In genomic region chr11:54879434-54879833, GRCm38 (mm10) we compare ENCODE assay signal across 8 mouse cellular contexts. TPM values are rescaled to one million over a fixed set of nuclear protein-coding genes. Genes with fewer than 3 reads are reported as not detected.
DNase-seq lines count a peak whose midpoint lies in the region; ATAC-seq and TF ChIP-seq lines count a peak whose summit lies in the region.
"Had no signal": no experiment of that assay in that cellular context is flagged by ENCODE, and none has a peak within 500 bp of the region (broad histone marks: within the 10 kb centered on the region; RNA-seq: fewer than 3 reads in every experiment).

No protein-coding gene starts in this region.

- H3K9me3 ChIP-seq in midbrain, embryonic 11.5 days (ENCODE audit: control insufficient read depth, low read length): no peaks in the 10 kb centered on the region
- no peaks in the 10 kb centered on the region for H3K9me3 ChIP-seq in midbrain, embryonic 10.5 days (replicated peaks)
- H3K9me3 ChIP-seq in liver, embryonic 11.5 days (ENCODE audit: control insufficient read depth, low read length): no peaks in the 10 kb centered on the region
- H3K9me3 ChIP-seq: neural tube, embryonic 12.5 days had no signal

- no peak overlapping the region for H3K4me3 ChIP-seq in midbrain, embryonic 11.5 days (ENCODE audit: low read depth, low read length)
- H3K4me3 ChIP-seq in midbrain, embryonic 10.5 days: no peak overlapping the region
- no peak overlapping the region for H3K4me3 ChIP-seq in cortical plate, adult 2 months (ENCODE audit: insufficient read depth, low read length)
- no peak overlapping the region for H3K4me3 ChIP-seq in liver, embryonic 11.5 days (ENCODE audit: low read depth, low read length)
- H3K4me3 ChIP-seq: neural tube, embryonic 12.5 days had no signal

- no peak overlapping the region for H3K4me2 ChIP-seq in midbrain, embryonic 11.5 days
- H3K4me2 ChIP-seq in liver, embryonic 11.5 days: no peak overlapping the region
- H3K4me2 ChIP-seq: neural tube, embryonic 12.5 days had no signal

- intact Hi-C loops in heart, postnatal 10 days (cut with DNase I): loop anchor here (1.0 to 5.0 kb wide), 3 partner anchors 48 to 153 kb away; partner anchors contain the start of gene Anxa6

- TF ChIP-seq POLR2A in cortical plate, adult 2 months (IDR thresholded peaks at IDR 0.05; ENCODE audit: extremely low read depth, insufficient read depth, low read length): no peak

- 41% methylated on average over 4 of the region's 4 CpGs for WGBS in midbrain, embryonic 11.5 days
- WGBS in midbrain, embryonic 10.5 days: 43% methylated on average over 4 of the region's 4 CpGs
- WGBS in liver, embryonic 11.5 days: 30% methylated on average over 4 of the region's 4 CpGs

- H3K36me3 ChIP-seq in midbrain, embryonic 11.5 days (ENCODE audit: control insufficient read depth, insufficient read depth, low read length): peaks cover under 1% of the 10 kb centered on the region; the same call in 1 of the 2 replicates
- peaks cover 8% of the 10 kb centered on the region for H3K36me3 ChIP-seq in midbrain, embryonic 10.5 days
- H3K36me3 ChIP-seq in liver, embryonic 11.5 days (ENCODE audit: control insufficient read depth, insufficient read depth, low read length): no peaks in the 10 kb centered on the region

- ATAC-seq in midbrain, embryonic 11.5 days (ENCODE audit: low FRiP score): no peak
- ATAC-seq in liver, embryonic 11.5 days (replicated peaks; ENCODE audit: low FRiP score): peak; percentile 53; the same call in 1 of the 2 replicates

- DNase-seq in midbrain, embryonic 11.5 days (ENCODE audit: low spot score, missing footprints): peak; percentile 92
- no peak for DNase-seq in midbrain, embryonic 10.5 days (ENCODE audit: low spot score)
- peak; percentile 91 for DNase-seq in NIH3T3 (ENCODE audit: low read depth)
- DNase-seq in heart, postnatal 10 days: peak; percentile 86 to 88
- no peak for DNase-seq in liver, embryonic 11.5 days (ENCODE audit: low spot score)
- DNase-seq in retina, adult 2 months (ENCODE audit: low read depth, low spot score): peak; percentile 45

- H3K27me3 ChIP-seq in midbrain, embryonic 11.5 days (ENCODE audit: control insufficient read depth, insufficient read depth, low read length): no peaks in the 10 kb centered on the region
- H3K27me3 ChIP-seq in midbrain, embryonic 10.5 days (ENCODE audit: low read depth, poor library complexity, severe bottlenecking): no peaks in the 10 kb centered on the region
- H3K27me3 ChIP-seq in liver, embryonic 11.5 days (replicated peaks; ENCODE audit: control insufficient read depth, insufficient read depth, low read length): no peaks in the 10 kb centered on the region
- H3K27me3 ChIP-seq: neural tube, embryonic 12.5 days had no signal

- peaks cover 4% of the 10 kb centered on the region; the same call in 1 of the 2 replicates for H3K4me1 ChIP-seq in midbrain, embryonic 11.5 days (ENCODE audit: control insufficient read depth, insufficient read depth, low read length)
- peaks cover 14% of the 10 kb centered on the region for H3K4me1 ChIP-seq in midbrain, embryonic 10.5 days
- H3K4me1 ChIP-seq in cortical plate, adult 2 months (ENCODE audit: control insufficient read depth, insufficient read depth, low read length): no peaks in the 10 kb centered on the region
- H3K4me1 ChIP-seq in liver, embryonic 11.5 days (replicated peaks; ENCODE audit: control insufficient read depth, insufficient read depth, low read length): peaks cover 14% of the 10 kb centered on the region

- H3K9ac ChIP-seq in midbrain, embryonic 11.5 days (ENCODE audit: low read length): no peak overlapping the region
- no peak overlapping the region for H3K9ac ChIP-seq in liver, embryonic 11.5 days (ENCODE audit: low read depth, low read length)
- H3K9ac ChIP-seq: neural tube, embryonic 12.5 days had no signal

- H3K27ac ChIP-seq in midbrain, embryonic 11.5 days (ENCODE audit: low read depth, low read length): no peak overlapping the region
- H3K27ac ChIP-seq in midbrain, embryonic 10.5 days (replicated peaks): no peak overlapping the region
- no peak overlapping the region for H3K27ac ChIP-seq in cortical plate, adult 2 months (ENCODE audit: insufficient read depth, low read length)
- no peak overlapping the region for H3K27ac ChIP-seq in liver, embryonic 11.5 days (ENCODE audit: low read depth, low read length)
- H3K27ac ChIP-seq: neural tube, embryonic 12.5 days had no signal

- peak; percentile 72 for TF ChIP-seq CTCF in cortical plate, adult 2 months (IDR thresholded peaks at IDR 0.05; ENCODE audit: extremely low read depth, insufficient read depth, low read length)

RNA-seq across cellular contexts. Expression of gene Hint1, which starts 13.3 kb away (rescaled TPM):
- polyA plus RNA-seq in midbrain, embryonic 11.5 days (2014; fragmentation: Nextera tagmentation; extraction: Ambion mirVana): 694 and 720 TPM in 2 replicates
- 625 and 682 TPM in 2 replicates for polyA plus RNA-seq in midbrain, embryonic 10.5 days (2016; fragmentation: Nextera tagmentation; extraction: Ambion mirVana)
- 532 and 541 TPM in 2 replicates for polyA plus RNA-seq in cortical plate, adult 2 months (2012; rRNA removed)
- total RNA-seq in heart, postnatal 10 days (2021): 100 to 1,000 TPM; 304 to 309 TPM
- 587 and 600 TPM in 2 replicates for polyA plus RNA-seq in liver, embryonic 11.5 days (2014; fragmentation: Nextera tagmentation; extraction: Ambion mirVana)

RNA-seq across cellular contexts. Expression of gene Lyrm7, which starts 18.7 kb away (rescaled TPM):
- polyA plus RNA-seq in midbrain, embryonic 11.5 days (2014; fragmentation: Nextera tagmentation; extraction: Ambion mirVana): 5.2 and 5.8 TPM in 2 replicates
- polyA plus RNA-seq in midbrain, embryonic 10.5 days (2016; fragmentation: Nextera tagmentation; extraction: Ambion mirVana): 4.7 and 6.5 TPM in 2 replicates
- polyA plus RNA-seq in cortical plate, adult 2 months (2012; rRNA removed): 24.4 and 25.1 TPM in 2 replicates
- total RNA-seq in heart, postnatal 10 days (2021): 10 to 100 TPM; 24.4 to 27.0 TPM
- polyA plus RNA-seq in liver, embryonic 11.5 days (2014; fragmentation: Nextera tagmentation; extraction: Ambion mirVana): 9.4 and 11.3 TPM in 2 replicates

RNA-seq across cellular contexts. Expression of gene Gpx3, which starts 22.8 kb away (rescaled TPM):
- polyA plus RNA-seq in midbrain, embryonic 11.5 days (2014; fragmentation: Nextera tagmentation; extraction: Ambion mirVana): 57.2 and 60.5 TPM in 2 replicates
- polyA plus RNA-seq in midbrain, embryonic 10.5 days (2016; fragmentation: Nextera tagmentation; extraction: Ambion mirVana): 68.6 and 72.1 TPM in 2 replicates
- 4.1 and 5.9 TPM in 2 replicates for polyA plus RNA-seq in cortical plate, adult 2 months (2012; rRNA removed)
- 100 to 1,000 TPM; 102 to 159 TPM for total RNA-seq in heart, postnatal 10 days (2021)
- polyA plus RNA-seq in liver, embryonic 11.5 days (2014; fragmentation: Nextera tagmentation; extraction: Ambion mirVana): 84.0 and 89.6 TPM in 2 replicates

Comparison
In these comparisons a context has a peak if more than half of its experiments do, and no peak if none do; other contexts are left out.
1. DNase-seq: peak in midbrain, embryonic 11.5 days (single experiment), NIH3T3 (single experiment), heart, postnatal 10 days (2 of 2) and retina, adult 2 months (single experiment); none in midbrain, embryonic 10.5 days (single experiment) and liver, embryonic 11.5 days (single experiment).